Mouse (Mus musculus): ENCODE results near the gene Lin7b.

Lin7b gene

DNA sequence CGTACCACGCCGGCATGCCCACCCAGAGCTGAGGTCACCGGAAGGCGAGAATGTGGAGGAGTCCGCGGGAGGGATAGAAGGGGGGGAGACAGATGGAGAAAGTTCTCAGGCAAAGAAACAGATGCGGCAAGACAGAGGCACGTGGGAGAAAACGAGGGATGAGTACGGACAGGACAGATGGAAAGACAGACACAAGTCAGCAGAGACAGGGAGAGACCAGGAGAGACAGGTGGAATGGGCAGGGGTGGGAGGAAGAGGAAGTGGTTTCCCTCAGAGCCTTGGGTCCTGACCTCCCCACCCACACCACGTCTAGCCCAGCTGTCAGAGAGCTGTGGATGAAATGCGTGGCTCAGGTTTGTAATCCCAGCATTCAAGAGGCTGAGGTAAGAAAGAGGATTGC is 23.5 kb downstream of the Lin7b start:
- no peak for DNase-seq

DNA sequence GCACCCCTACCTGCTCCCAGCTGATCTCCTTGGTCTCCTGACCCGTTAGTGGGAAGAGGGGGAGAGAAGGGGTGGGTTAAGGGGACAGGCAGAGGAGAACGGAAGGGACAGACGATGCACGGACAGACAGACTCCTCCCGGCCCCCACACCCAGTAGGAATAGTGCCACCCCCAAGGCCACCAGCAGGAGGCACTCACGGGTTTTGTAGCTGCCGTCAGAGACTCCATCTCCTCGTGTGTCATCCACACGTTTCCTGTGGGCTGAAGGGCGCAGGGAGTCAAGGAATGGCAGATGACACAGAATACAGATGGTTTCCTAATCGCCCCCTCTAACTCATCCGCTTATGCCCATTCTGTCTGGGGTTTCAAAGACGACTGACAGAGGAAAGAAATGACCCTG is 26.8 kb downstream of the Lin7b start:
- no peak for DNase-seq

DNA sequence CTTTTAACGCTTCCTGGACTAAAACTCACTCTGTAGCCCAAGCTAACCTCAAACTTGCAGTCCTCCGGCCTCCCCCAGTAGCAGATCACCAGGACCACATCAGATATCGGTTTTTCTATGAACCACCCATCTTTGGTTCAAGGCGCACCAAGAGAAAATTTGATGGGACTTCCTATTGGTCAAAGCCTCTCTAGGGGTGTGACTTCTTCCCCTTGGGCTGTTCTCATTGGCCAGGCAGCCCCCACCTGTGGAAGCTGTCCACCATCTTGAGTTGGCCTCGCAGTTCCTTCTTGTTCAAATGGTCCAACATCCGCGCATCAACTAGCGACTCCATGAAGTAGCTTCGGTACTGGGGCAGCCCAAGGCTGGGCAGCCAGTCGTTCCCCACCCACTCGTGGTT is 28.3 kb downstream of the Lin7b start:
- no peak for DNase-seq

DNA sequence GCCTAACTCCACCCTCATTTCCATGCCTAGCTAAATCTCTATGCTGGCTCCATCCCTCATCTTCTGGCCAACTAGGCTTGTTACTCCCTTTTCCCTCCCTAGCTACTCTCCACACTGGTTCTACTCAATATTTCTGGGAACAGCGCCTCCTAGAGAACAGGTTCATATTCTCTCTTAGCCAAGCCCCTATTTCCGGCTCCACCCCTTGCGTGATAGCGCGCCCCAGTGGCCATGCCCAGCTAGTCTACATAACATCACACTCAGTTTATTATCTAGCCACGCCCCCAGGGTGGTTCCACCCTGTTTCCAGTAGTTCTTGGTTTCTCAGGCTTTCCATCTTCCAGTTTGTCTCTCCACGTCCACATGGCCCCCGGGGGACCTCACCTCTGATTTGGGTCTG is 29.1 kb downstream of the Lin7b start:
- peak; percentile 66 to 72 for DNase-seq

DNA sequence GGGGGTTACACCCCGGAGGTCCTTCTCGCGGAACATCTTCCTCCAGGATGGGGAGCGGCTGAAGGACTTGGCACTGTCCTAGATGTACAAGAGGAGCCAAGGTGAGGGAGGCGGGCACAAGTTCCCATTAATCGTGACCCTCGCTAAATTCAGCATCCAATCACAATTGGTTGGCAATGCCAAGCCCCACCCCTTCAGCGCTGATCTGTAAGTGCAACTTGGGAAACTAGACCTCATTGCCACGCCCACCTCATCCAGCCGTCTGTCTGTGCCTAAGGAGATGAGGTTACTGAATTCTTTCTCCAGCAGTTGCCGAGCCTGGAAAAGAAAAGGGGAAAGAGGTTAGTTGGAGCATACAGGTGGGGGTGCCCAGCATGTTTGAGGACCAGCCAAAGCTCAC is 29.7 kb downstream of the Lin7b start:
- no peak for DNase-seq

DNA sequence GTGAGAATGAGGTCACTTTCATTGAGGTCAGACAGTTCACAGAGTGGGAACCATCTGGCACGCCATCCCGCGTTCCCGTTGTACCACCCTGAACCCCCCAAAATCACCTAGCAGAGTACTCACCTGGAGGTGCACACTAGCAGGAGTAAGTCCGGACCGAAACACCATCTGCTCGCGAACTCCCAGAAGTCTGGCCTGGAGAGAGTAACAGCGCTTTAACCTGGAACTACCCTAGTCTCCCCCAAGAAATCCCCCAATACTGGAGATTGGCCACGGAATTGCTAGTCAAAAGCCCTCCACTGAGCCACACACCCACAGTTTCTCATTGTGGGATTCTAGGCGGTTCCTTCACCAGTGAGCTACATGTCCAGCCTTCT is 30.3 kb downstream of the Lin7b start:
- DNase-seq: no peak

DNA sequence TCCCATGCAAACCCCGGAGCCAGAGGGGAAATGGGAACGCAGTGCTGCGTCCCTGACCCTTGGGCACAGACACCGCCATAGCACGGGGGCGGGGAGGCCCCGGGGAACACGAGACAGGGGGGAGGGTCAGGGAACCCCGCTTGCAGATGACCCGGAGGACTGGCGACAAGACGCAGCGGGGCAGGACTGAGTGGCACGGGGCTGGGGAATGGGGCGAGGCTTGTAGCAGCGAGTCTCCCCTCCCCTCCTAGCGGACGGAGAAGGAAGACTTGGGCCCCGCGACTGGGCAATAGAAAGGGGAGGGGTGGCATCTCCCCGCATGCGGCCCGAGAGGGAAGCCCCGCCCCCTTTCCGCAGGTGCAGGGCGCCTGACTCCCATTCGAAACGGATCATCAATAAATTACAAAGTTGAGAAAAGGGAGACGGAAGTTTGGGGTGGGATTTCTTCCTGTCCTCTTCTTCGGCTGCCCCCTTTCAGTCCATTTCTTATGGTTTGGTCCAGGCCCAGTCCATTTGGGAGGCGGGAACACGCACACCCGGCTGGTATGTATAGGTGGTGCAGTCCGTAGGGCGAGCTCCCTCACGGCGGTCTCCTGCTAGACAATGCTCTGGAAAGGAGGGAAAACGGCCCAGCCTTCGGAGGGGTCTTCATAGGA is 30.8 kb downstream of the Lin7b start:
- peak; percentile 62 to 63 for DNase-seq

DNA sequence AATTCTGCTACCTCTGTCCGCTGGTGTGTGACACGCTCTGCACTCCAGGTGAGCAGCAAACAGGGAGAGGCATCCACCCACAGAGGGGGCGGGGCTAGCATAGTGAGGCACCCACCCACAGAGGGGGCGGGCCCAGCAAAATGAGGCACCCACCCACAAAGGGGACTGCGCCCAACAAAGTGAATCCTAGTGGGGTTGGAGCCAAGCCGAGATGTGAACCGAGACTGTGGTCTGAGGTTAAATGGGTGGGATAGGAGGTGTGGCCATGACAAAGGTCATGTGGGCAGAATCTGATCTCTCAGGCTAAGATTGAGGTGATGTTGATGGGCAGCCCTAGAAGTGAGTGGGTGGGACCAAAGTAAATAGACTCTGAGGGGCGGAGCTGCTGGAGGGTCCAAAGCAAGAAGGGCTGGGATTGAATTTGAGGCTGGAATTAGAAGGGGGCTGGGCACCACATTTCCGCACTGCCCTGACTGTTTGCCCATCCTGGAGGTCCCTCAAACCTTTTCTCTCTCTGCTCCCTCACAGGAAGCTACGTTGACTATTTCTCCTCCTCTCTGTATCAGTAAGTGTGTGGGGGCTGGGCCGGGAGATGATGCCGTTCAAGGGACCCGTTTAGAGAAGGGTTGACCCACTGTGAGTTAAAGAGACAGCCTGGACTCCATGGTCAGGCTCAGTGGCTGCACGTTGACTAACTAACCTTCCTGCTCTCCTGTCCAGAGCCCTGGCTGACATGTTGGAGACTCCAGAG is 32.0 kb downstream of the Lin7b start:
- DNase-seq: peak in 1 of 2 experiments; percentile 24

DNA sequence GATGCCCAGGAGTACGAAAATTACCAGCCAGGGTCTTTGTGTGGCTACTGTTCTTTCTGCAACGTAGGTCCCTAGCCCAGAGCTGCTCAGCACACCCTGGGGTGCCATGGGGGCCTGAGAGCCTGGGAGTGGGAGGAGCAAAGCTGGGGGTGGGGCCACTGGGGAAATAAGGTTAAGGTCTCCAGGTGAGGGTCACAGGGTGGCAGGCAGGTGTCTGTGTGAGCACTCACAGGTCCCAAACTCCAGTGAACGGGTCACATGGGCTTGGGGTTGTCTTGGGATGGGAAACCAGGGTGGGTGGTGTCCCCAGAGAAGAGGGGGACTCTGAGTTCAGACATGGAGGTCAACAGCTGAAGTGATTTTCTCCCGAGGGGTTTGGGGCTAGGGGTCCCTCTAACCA is 32.9 kb downstream of the Lin7b start:
- no peak for DNase-seq

DNA sequence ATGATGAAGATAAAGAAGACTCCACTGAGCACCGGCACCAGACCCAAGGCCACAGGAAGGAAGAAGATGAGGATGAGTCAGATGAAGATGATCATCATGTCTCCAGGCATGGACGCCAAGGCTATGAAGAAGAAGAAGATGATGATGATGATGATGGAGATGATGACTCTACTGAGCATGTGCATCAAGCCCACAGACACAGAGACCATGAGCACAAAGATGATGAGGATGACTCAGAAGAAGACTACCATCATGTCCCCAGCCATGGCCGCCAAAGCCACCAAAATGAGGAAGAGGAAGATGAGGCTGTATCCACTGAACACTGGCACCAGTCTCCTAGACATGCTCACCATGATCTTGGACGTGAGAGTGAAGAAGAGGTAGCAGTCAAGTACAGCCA is 34.1 kb downstream of the Lin7b start:
- no peak for DNase-seq

DNA sequence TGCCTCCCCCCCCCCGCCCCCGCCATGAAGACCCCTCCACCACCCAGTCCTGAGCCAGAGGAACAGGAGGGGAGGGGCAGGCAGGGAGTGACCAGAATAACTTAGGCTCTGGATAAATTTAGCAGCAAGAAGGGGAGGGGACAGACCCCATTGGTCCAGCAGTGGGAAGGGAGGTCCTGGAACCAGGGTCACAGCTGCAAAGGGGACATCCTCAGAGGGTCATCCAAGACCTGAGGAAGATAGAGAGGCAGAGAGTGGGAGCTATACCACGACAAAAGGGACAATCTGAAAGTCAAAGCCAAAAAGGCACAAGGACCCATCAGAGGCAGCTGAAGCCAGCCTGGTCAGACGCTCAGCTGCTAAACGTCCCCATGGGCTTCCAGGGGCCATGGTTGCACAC is 35.3 kb downstream of the Lin7b start, which contains the start of gene Hrc:
Hrc (plus strand) TSS at position 235 of the 400 bp plus-strand sequence.
- no peak for DNase-seq

DNA sequence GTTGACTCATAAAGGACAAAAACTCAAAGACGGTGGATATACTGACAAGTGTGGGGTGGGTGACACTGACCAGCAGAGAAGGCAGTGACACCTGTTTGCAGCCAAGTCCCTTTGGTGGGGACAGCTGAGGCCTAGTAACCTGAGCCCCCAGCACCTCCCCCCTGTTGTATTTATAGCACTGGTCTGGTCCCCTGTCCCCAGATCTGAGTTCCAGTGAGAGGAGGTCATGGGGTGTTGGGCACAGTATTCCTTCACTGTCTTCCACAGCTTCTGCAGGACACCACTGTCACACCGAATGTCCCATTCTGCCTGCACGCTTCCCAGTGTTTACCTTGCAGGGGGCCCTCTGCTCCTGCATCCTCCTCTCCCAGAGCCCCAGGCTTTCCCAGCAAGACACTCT is 35.8 kb downstream of the Lin7b start:
- no peak for DNase-seq

DNA sequence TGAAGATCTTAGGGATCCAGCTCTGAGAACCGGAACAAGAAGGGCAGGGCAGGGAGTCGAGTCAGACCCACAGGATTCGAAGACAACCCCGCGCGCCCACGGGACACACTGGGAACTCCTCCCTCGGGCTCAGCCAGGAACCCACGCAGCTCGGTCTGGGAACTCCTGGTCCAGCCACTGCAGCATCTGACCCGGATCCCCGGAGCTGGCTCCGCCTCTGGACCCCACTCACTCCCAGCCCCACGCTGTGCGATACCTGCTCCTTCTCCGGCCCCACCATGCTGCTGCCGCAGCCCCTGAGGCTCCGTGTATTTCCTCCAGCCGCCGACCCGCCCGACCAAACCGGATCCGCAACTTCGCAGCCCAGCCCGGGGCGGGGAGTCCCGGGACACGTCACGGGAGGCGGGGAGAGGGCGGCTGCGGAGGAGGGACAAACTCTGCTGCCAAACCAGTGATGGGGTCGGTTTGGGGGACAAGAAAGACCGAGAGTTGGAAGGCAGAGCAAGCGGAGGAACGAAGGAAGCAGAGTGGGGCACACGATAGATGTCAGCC is 36.9 kb downstream of the Lin7b start, which contains the start of gene Trpm4:
Trpm4 (minus strand) TSS at position 350 of the 552 bp plus-strand sequence.
- DNase-seq: peak; percentile 57 to 68

DNA sequence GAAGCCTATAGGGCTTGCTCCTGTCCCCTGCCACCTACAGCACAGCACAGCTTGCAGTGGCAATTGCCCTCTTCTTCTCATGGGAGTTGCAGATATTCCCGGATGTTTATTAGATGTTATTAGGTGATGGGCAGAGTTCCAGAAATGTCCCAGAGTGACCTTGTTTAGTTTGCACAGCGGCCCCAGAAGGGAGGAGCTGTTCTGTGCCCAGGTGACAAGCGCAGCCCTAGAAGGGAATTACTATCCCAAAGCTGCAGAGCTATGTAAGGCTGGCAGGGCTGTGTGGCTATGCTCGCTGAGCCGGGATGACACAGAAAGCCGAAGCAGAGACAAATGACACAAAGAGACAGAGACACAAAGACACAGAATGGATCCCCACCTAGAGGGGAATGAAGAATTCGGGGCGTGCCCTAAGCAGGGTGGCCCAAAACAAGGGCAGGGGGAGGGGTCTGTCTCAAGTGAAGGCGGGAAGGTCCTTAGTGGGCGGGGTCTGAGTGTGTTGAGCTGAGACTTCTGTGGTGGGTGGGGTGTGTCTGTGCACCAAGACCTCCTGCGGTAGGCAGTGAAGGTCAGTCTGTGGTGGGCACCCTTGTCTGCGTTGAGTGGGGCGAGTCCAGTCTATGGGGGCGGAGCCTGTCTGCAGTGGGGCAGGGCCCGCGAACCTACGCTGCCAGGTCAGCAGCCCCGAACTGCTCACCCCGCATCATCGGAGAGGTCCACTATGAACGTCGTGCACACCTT is 37.5 kb downstream of the Lin7b start:
- no peak for DNase-seq

DNA sequence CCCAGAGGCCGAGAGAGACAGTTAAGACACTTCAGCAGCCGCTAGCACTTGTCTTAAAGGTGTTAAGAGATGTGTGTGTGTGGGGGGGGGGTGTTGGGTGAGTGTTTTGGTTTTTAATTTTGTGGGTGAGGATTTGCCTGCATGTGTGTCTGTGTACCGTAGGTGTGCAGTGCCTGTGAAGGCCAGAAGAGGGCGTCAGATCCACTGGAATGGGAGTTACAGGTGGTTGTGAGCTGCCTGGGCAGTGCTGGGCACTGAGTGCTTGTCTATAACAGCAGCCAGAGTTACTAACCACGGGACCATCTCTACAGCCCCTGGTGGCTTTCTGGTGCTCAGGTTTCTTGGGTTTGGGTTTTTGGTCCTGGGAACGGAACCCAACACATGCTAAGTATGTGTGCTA is 38.9 kb downstream of the Lin7b start:
- DNase-seq: no peak

DNA sequence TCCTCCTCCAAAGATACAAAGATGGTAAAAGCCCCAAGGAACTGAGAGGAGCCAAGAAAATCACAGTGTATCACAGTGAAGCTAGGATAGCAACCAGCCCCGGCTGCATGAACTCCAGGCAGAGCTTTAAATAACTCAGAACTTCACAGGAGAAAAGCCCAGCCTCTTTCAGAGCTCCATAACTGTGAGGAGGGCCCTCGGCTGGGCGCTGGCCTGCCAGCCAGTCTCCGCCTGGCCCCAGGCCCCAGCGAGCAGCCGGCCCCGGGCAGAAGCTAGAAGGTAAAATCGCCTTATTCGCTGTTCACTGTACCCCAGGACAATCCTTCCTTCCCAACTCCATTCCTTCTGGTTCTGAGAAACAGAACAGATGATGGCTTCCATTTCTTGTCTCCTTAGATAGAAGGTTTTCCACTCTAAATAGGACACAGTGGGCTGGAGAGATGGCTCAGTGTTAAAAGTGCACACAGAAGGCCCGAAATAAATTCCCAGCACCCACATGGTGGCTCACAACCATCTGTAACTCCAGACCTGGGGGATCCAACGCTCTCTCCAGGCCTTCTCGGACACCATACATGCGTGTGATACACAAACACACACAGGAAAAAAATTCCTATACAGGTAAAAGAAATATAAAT is 41.4 kb downstream of the Lin7b start:
- DNase-seq: no peak

DNA sequence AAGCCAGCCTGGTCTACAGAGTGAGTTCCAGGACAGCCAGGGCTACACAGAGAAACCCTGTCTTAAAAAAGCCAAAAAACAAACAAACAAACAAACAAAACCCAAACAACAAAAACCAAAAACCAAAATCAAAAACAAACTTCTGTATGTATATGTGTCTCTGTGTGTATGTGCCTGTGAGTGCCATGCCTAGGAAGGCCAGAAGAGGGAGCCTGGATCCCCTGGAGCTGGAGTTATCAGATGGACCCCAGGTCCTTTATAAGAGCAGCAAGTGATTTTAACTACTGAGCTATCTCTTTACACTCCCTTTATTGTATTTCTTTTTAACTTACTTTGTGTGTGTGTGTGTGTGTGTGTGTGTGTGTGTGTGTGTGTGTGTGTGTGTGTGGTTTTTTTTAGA is 44.6 kb downstream of the Lin7b start:
- no peak for DNase-seq

DNA sequence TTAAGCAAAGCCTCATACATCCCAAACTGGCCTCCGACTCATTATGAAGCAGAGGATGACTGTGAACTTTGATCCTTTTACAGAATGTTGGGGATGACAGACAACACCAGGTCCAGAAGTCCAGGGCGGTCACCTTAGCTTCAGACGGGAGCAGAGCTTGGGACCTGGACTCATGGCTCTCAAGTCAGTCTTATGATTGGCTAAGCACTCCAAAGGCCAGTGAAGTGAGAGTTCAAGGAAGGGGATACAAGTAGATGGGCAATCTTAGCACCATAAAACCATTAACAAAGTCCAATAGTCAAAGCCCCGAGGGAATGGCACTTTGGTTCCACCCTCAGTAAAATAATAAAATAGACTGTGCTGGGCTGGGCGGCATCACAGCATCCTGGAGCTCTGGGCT is 47.3 kb downstream of the Lin7b start:
- no peak for DNase-seq

DNA sequence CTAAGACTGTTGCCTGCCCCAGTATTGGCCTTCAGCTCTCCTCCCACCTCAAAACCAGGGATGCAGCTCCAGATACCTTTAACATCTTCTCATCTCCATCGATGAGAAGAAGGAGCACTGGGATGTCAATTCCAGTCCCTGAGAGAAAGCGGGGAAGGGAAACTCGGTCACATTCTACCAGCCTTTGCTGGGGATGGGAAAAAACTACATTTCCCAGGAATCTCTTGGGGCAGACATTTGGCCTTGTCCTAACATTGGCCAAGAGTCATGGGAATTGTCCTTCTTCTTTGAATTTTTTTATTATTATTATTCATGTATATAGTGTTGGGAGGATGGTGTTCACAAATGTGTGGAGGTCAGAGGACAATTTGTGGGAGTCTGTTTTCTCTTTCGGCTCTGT is 48.1 kb downstream of the Lin7b start:
- DNase-seq: no peak

Measured in cerebellum, postnatal 36 days (tissue).